Mouse (Mus musculus) layer of hippocampus, adult 11-12 months (tissue): ENCODE measurements around the gene Zfp839.
"Not testable (repeated sequence)": the region's sequence is repeated elsewhere in the genome, so short reads cannot be mapped to it uniquely, and the experiment has no call there.

ENCODE experiments used
- DNase-seq: peaks from one replicate; pipeline ENCODE4 v3.0.0; 2022; ENCODE audit warnings: low spot score

The Zfp839 gene

DNA sequence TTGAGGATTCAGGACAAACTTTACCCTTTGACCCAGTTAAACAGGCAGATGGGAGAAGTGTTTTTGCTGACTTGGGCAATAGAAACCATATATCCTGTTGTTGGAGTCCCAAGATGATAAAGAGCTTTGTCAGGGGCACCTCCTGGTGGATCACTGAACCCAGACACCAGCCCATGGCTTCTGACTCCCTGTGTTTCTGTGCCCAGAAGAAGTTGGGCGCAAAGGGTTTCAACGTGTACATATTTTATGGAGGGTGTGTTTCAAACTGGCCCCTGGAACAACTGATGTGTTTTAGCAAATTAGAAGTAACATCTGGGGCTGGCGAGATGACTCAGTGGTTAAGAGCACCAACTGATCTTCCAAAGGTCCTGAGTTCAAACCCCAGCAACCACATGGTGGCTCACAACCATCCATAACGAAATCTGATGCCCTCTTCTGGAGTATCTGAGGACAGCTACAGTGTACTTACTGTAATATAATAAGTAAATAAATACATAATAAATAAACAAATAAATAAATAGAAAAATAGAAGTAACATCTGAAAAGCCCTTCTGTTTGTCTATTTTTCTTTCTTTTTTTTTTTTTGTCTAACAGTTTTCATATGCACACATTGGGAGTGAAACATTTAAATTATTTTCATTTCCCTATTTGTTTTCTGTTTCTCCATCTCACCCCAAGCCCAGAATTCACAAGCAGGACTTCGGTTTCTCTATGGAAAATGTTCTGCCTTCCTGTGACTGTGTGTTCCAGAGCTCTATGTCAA, 8.1 kb upstream of the Zfp839 start:
- no peak for DNase-seq

DNA sequence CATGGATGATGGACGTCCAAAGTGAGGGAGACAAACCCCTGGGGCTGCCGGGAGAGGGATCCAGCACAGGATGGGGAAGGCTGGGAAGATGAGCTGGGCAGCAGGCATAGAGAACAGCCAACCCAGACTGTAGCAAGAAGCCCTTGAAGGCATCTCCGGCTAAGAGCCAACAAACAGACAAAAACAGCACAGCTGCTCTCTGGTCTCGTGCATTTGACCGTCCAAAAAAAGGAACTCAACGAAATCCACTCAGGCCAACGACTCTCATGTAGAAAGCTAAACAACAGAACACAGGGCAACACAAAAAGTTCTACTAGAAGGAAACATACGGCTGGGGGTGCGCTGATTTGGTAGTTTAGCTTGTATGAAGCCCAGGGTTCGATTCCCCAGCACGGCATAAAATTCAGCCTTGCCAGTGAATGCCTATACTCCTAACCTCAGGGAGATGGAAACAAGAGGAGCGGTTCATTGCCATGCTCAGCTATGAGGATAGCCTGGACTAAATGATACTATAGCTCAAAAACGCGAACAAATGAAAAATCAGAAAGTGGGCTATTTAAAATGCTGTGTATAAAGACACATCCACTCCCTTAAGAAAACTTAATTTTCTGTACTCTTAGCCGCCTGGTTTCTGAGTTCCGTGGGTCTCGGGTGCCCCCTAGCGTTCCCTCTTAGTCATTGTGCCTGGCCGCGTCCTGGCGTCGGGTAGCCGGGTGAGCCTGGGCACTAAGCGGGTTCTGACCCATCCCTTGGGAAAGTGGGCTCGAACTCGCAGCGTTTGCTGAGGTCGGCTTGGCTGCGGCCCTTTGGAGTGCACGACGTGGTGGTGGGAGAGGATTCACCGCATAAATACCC, 6.6 kb upstream of the Zfp839 start:
- peak; percentile 83 for DNase-seq

DNA sequence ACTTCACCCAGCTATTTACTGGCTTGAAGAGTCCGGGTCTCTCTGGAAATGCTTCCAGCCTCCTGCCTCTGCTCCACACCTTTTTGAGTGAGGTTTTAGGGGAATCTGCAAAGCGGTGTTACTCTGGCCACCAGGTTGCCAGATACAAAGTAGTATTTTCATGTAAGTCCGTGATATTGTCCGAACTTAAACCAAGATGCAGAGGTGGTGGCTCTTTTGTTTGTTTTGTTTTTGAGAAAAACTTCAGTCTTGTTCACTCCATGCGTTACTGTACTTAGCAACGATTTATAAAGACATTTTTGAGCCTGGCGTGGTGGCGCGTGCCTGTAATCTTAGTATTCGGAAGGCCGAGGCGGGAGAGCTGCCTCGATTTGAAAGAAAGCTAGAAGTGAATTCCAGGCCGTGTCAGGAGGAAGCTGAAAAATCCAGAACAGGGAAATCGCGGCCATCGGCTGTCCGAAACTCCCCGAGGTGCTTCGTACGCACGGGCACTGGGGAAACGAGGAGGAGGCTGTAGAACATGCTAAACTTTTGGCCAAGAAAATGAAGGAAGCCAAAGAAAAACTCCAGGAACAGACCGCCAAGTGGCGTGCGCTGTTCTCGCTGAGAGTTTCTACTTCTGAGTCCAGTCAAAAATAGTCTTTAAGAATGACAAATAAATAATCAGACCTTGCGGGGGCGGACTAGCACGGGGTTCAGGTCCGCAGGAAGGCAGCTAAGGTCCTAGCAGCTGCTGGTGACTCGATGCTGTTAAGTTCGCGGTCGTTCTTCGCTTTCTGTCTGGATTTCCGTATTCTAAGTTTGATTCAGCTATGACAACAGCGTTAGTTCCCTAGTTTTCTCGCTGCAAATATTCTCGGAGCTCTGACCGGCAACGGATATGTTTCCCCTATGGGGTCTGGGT, 5.6 kb upstream of the Zfp839 start:
- DNase-seq, result no peak

DNA sequence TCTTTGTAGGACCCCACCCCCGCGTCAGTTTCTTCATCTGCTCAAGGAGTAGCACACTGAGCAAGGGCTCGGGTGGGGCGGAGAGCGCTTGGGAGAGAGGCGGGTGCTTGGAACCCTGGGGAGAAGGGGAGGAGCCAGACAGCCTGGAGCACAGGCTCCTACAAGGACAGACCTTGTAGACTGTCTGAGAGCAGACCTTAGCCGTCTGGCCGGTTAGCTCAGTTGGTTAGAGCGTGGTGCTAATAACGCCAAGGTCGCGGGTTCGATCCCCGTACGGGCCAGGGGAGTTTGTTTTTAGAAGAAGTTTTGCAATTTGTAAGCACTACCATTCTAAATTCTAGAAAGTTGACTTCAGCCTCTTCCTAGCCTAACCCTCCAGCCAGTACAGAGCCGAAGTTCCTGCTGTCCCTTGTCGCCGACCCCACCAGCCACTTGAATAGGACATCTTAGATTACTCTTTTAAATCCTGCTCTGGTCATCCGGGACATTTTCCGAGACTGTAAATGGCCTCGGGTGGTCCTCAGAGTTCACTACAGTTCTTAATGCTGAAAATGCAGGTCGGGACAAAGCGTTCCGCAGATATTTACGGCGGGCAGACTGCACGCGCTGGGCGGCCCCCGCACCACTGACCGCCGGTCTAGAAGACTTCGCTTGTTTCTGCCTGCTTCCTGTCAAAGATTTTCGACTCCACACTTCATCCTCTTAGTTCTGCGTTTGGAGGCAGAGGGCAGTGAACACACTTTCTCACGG, 4.7 kb upstream of the Zfp839 start:
- DNase-seq, result peak; percentile 85

- no peak for DNase-seq
These were observed 3.8 kb upstream of the Zfp839 start for GRCm38 (mm10) chr12:110846191-110846765.

DNA sequence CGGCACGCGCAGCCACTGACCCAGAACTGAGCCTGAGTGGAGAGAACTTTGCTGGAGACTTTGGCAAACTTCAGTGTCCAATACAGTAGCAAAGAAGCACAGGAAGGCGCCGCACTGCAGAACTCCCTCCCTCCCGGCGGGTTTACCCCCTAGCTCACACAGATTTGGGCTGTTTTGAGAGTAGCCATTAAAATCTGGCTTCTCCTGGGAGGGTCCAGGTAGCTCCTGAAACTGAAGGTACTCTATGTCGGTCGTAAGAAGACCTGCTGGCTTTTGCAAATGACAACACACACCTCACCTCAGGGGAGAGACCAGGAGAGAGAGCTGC, 840 bp downstream of the Zfp839 start:
- DNase-seq, result no peak

DNA sequence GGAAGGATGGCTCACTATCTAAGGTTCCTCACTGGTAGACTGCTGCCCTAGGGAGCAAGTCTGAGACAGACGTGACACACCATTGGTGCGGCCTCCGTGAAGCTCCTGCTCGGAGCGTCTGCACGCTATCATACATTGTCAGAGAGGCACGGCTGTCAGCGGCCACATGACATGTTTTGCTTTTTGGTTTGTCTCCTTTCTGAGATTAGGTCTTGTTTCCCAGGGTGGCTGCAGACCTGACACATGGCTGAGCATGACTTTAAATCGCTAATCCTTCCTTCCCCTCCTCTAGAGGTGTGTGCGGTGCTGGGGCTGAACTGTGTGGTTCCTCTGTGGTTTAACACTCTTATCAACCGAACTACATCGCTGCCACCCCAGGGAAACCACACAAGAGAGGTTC, 1.4 kb downstream of the Zfp839 start:
- no peak for DNase-seq

DNA sequence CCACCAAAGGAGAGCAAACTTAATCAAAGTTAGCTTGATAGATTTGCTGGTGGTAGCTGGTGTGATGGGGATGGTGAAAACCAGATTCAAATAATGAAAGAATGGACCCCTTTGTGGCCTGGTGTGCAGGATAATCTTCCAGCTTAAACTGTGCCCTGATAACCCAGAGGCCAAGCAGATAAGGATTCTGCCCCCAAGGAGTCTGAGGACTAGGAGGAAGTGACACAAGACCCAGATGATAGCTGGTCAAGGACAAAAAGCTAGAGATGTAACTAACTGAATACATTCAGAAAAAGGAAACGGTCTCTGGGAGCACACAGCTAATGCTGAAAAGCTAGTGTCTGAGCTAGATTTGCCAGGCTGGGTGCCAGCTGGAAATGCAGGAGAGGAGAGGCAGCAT, 1.9 kb downstream of the Zfp839 start:
- DNase-seq, result no peak

- DNase-seq, result peak; percentile 43
These were observed 5.0 kb downstream of the Zfp839 start for GRCm38 (mm10) chr12:110854786-110855737.

GRCm38 (mm10) chr12:110857196-110857595, 7.1 kb downstream of the Zfp839 start:
- no peak for DNase-seq

GRCm38 (mm10) chr12:110858681-110859080, 8.6 kb downstream of the Zfp839 start:
- not testable (repeated sequence) for DNase-seq

DNA sequence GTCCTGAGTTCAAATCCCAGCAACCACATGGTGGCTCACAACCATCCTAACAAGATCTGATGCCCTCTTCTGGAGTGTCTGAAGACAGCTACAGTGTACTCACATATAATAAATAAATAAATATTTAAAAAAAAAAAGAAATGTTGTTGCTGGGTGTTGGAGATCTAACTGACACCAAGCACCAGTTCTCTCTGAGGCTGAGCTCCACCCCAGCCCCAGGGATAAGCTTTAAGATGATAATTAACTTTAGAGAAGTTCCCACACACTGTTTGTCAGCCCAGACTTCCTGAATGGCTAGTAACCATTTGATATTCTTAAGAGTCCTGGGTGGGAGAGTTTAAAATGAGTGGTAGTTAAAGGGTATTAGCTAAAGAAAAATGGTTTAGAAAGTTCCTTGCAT, 10.2 kb downstream of the Zfp839 start:
- no peak for DNase-seq

- no peak for DNase-seq
These were observed 11.2 kb downstream of the Zfp839 start for GRCm38 (mm10) chr12:110861256-110861655.

DNA sequence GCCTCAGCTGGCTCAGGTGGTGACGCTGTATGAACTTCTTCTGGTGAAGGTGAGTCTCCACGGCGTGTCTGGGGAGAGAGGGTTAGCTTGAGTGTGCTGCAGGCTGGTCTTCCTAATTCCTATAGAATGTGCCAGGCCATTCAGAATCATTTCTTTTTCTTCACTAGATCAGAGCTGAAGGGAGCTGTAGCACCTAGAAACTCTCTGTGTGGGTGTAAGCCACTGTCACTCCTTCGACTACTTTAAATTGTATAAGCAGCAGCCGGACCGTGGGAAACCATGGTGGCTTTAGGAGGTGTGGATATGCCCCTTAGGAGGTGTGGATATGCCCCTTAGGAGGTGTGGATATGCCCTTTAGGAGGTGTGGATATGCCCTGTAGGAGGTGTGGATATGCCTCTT, 14.0 kb downstream of the Zfp839 start:
- DNase-seq, result no peak

DNA sequence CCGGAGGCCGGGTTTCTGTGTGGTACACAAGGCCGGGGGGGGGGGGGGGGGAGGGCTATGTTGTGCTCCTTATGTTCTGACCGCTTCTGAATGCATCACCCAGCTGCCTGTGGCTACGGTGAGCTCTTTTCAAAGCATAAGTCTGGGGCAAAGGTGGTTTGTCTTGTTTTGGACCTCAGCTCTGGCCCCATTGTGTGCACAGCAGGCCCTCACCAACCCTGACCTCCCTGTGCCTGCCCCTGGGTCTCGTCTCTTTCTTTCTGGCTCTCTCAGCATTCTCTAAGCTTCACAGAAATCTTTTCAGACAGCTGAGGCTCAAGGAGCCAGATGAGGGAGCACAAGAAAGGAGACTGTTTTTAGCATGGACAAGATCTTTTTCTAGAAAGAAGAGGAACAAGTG, 15.5 kb downstream of the Zfp839 start:
- no peak for DNase-seq

DNA sequence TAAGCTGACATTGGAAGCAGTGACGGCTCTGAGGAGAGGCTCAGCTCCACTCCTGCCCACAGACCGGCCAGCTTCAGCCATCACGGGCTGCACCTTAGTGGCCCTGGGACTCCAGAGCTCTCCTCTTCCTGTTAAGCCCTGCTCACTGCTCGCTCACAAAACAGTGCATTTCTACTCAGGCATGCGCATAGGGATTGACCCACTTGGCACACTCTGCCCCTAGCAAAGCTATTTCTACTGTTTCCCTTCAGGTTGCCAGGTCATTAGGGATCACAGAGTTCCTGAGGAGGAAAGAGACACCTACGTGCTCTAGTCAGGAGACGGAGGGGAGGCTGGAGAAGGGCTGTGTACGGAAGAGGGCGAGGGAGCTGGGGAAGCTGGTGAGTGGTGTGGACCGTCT, 15.9 kb downstream of the Zfp839 start:
- DNase-seq, result peak; percentile 26

- no peak for DNase-seq
These were observed 20.1 kb downstream of the Zfp839 start for GRCm38 (mm10) chr12:110870107-110870506.

DNA sequence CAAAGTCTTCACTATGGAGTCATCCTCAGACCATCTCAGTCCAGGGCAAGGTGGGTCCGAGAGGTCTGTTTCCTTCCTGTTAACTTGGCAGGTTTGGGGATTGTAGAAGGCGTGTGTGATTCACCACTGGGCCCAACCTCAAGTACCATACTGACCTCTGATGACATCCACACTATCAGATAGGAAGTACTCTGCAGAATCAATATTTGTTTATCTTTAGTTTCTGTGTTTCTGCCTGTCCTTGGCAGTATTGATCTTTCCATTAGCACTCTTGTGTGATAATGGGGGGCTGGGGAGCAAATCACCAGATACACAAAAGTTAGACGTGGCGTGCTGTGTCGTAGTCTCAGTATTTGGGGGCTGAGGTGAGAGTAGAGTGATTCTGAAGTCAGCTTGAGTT, 21.2 kb downstream of the Zfp839 start:
- DNase-seq, result no peak

DNA sequence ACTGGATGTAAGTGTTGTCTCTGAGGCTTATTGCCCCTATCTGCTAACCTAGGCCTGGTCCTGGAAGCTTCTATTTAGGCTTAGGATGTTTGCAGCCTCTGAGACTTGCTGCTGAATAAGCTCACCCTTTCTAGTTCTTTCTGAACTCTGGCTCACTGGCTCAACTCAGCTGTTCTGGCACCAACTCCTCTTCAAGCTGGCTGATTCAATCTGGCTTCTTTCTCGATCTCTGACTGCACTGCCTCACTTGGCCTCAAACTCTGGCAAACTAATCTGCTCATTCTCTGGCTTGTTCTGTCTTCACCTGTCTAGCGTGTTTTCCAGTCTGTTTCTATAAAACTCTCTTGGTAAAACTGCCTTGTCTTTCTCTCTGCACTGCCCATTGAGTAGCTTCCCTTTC, 25.3 kb downstream of the Zfp839 start:
- no peak for DNase-seq

DNA sequence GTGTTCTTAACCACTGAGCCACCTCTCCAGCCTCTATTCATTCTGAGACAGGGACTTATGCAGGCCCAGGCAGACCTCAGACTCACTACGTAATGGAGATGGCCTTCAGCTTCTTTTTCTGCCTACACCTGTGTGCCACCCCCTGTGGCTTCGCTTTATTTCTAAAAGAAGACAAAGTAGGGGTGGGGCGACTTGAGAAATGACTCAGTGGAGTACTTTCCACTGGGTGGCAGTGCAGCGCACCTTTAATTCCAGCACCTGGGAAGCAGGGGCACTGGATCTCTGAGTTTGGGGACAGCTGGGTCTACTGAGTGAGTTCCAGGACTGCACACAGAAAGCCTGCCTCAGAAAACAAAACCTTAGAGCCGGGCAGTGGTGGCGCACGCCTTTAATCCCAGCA, 32.2 kb downstream of the Zfp839 start:
- no peak for DNase-seq
